Mouse (Mus musculus) limb, embryonic 10.5 days (tissue): ENCODE results near the gene Smim14. TPM values are rescaled to one million over a fixed set of nuclear protein-coding genes. Genes with fewer than 3 reads are reported as not detected.
A peak's percentile ranks its signal among the peaks of the same experiment; 100 is the strongest.

ENCODE experiments used
- DNase-seq: peaks from one replicate; pipeline ENCODE4 v3.0.0-alpha.2; 2017; ENCODE audit warnings: low spot score
- H3K27ac ChIP-seq: fragments of 300-500 bp; sonication (generic); 2 replicates; pipeline ENCODE4 v1.5.1; 2016; ENCODE audit warnings: mild to moderate bottlenecking
- H3K27me3 ChIP-seq: fragments of 300-500 bp; sonication (generic); 2 replicates; pipeline ENCODE4 v1.6.1; 2016; ENCODE audit warnings: low read depth, mild to moderate bottlenecking; ENCODE audit not compliant: poor library complexity, severe bottlenecking
- H3K36me3 ChIP-seq: fragments of 300-500 bp; sonication (generic); 2 replicates; pipeline ENCODE4 v1.6.1; 2016; ENCODE audit warnings: mild to moderate bottlenecking, moderate library complexity
- H3K4me1 ChIP-seq: fragments of 300-500 bp; sonication (generic); 2 replicates; pipeline ENCODE4 v1.6.1; 2016
- H3K4me3 ChIP-seq: fragments of 300-500 bp; sonication (generic); 2 replicates; pipeline ENCODE4 v1.5.1; 2016; ENCODE audit warnings: mild to moderate bottlenecking, moderate library complexity
- H3K9me3 ChIP-seq: fragments of 300-500 bp; sonication (generic); replicated peaks from 2 replicates; pipeline ENCODE4 v1.6.1; 2016; ENCODE audit warnings: mild to moderate bottlenecking
- WGBS: fragments of 180-500 bp; shearing (Covaris S2); methylation state at CpG from one replicate; pipeline ENCODE4 v1.1.7; 2016; 5-methylcytosine and 5-hydroxymethylcytosine counted together
- polyA plus RNA-seq: library from polyadenylated mRNA; unstranded; fragments of >200 nt; fragmentation: Nextera tagmentation; extraction: Ambion mirVana; gene quantifications from 2 replicates; pipeline ENCODE4 v1.2.1, GENCODE M21; 2016

Gene Smim14
- 44.1 and 67.0 TPM in 2 replicates for polyA plus RNA-seq

DNA sequence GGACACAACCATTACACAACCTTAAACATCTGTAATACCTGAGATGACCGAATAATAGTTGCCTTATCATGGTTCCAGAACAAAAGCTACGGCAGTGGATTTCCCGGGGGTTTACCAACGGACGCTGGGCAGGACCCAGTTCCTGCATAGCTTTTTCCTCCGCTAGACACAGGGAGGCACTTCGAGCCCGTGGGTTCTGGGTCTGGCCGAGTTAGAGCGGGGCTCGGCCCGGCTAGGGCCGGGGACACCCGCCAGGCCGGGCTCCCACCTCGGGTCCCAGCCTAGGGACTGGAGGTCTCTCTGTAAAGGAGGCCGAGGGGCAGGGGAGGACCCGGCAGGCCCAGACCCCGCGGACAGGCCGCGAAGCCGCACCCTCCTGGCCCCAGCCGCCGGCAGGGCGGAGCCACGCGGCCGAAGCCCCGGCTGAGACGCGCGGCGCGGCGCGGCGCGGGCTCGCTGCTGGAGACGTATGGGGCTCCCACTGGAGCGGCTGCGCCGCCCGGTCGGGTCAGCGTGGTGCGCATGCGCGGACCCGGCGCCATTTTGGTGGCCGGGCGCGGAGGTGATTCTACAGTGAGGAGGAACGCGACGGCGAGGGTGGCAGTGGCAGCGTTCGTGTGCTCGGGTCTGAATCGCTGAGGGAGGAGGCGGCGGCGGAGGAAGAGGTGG lies at the start of gene Smim14, which contains the start of gene Ube2k:
Gene Smim14 (minus strand): TSS at position 434 of the 669 bp plus-strand sequence.
Gene Ube2k (plus strand): TSS at position 483 of the 669 bp plus-strand sequence.
- Histone ChIP-seq H3K27ac (peak within 1 kb of the TSS; percentile 99), H3K9me3 (no peaks in the 10 kb centered on the region), H3K4me1 (peaks cover 23% of the 10 kb centered on the region), H3K4me3 (peak within 1 kb of the TSS; percentile 94), H3K27me3 (no peaks in the 10 kb centered on the region), H3K36me3 (peaks cover 18% of the 10 kb centered on the region)
- under 1% methylated on average over 66 of the region's 66 CpGs for WGBS
- peak; percentile 97 for DNase-seq

DNA sequence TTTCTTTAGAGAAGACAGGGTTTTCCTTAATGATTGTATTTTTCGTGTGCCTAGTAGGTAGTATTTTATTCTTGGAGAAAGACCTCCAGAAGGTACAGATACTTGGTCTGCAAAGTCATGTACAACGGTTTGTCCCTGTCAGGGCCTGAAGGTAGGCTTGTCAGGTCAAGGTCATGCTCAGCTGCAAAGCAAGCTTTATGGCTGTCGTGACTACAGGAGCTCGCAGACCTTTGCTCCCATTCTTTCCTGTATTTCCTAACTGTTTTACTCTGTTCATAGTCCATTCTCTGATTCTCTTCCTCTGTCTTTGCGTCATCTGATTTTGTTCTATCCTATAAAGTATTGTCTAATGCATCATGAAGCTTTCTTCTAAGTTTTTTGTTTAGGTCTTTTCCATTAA lies 49.3 kb upstream of the Smim14 start:
- peaks cover 83% of the 10 kb centered on the region for H3K36me3 ChIP-seq
- no peak for DNase-seq

GRCm38 (mm10) chr5:65578545-65578944 lies 41.6 kb upstream of the Smim14 start:
- no peaks in the 10 kb centered on the region for H3K27me3 ChIP-seq
- no peak for DNase-seq
- no peaks in the 10 kb centered on the region for H3K4me1 ChIP-seq
- H3K4me3 ChIP-seq: no peak overlapping the region
- no peaks in the 10 kb centered on the region for H3K9me3 ChIP-seq
- WGBS: 78% methylated on average over 3 of the region's 3 CpGs
- H3K27ac ChIP-seq: no peak overlapping the region
- peaks cover 71% of the 10 kb centered on the region for H3K36me3 ChIP-seq

More for the DNA sequence above, 49.3 kb upstream of the Smim14 start:
- Histone ChIP-seq H3K4me1 (no peaks in the 10 kb centered on the region), H3K27me3 (no peaks in the 10 kb centered on the region), H3K9me3 (no peaks in the 10 kb centered on the region), H3K4me3 (no peak overlapping the region), H3K27ac (no peak overlapping the region)
- 93% methylated on average over 5 of the region's 5 CpGs for WGBS

GRCm38 (mm10) chr5:65575896-65576295 lies 38.9 kb upstream of the Smim14 start:
- no peak for DNase-seq
- WGBS: 92% methylated on average over 2 of the region's 2 CpGs
- Histone ChIP-seq H3K4me1 (no peaks in the 10 kb centered on the region), H3K27ac (no peak overlapping the region), H3K4me3 (no peak overlapping the region), H3K9me3 (no peaks in the 10 kb centered on the region), H3K27me3 (no peaks in the 10 kb centered on the region), H3K36me3 (peaks cover 70% of the 10 kb centered on the region)

GRCm38 (mm10) chr5:65574876-65575275 lies 37.9 kb upstream of the Smim14 start:
- Histone ChIP-seq H3K27ac (no peak overlapping the region), H3K4me3 (no peak overlapping the region), H3K36me3 (peaks cover 67% of the 10 kb centered on the region), H3K9me3 (no peaks in the 10 kb centered on the region), H3K27me3 (no peaks in the 10 kb centered on the region), H3K4me1 (no peaks in the 10 kb centered on the region)
- WGBS: 88% methylated on average over 2 of the region's 2 CpGs
- DNase-seq: no peak

GRCm38 (mm10) chr5:65565486-65565885 lies 28.5 kb upstream of the Smim14 start:
- Histone ChIP-seq H3K4me1 (peaks cover 8% of the 10 kb centered on the region), H3K27me3 (no peaks in the 10 kb centered on the region), H3K27ac (no peak overlapping the region), H3K4me3 (no peak overlapping the region), H3K9me3 (no peaks in the 10 kb centered on the region), H3K36me3 (peaks cover 42% of the 10 kb centered on the region)
- no peak for DNase-seq
- 90% methylated on average over 2 of the region's 2 CpGs for WGBS

GRCm38 (mm10) chr5:65561125-65561893 lies 24.3 kb upstream of the Smim14 start:
- 34% methylated on average over 20 of the region's 20 CpGs for WGBS
- H3K9me3 ChIP-seq: no peaks in the 10 kb centered on the region
- H3K36me3 ChIP-seq: peaks cover 19% of the 10 kb centered on the region
- DNase-seq: no peak
- H3K4me3 ChIP-seq: no peak overlapping the region
- H3K4me1 ChIP-seq: peaks cover 8% of the 10 kb centered on the region
- H3K27ac ChIP-seq: no peak overlapping the region
- H3K27me3 ChIP-seq: no peaks in the 10 kb centered on the region

DNA sequence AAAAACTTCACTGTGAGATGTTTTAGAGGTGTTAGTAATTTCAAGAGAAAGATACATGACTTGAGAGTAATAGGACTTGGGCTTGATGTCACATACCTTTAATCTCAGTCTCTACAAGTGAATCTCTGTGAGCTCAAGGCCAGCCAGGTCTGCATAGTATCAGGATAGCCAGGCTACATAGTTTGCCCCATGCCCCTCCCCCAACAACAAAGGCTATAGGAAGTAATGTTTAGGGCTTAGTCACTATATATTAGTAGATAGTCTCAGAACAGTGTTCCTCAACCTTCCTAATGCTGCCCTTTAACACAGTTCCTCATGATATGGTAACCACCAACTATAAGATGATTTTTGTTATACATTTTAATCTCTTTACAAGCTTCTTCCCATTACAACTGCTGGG lies 20.1 kb upstream of the Smim14 start:
- H3K9me3 ChIP-seq: no peaks in the 10 kb centered on the region

DNA sequence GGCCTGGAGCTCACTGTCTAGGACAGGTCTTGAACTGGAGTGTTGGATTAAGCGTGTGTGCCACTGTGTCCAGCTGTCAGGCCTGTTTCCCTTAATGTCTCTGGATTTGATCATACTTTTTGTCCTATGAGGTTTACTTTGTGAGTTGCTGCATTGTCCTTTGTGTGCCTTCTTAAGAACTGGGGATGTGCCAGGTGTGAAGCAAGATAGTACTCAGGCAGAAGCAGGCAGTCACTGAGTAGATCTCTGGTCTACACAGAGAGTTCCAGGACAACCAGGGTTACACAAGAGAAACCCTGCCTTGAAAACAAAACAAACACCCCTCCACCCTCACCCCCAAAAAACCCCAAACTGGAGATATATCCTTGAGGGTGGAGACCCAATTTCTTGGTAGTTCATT lies 12.7 kb upstream of the Smim14 start:
- no peaks in the 10 kb centered on the region for H3K4me1 ChIP-seq
- 92% methylated on average over 1 of the region's 1 CpGs for WGBS
- no peaks in the 10 kb centered on the region for H3K9me3 ChIP-seq
- peak; percentile 11 for DNase-seq
- no peak overlapping the region for H3K4me3 ChIP-seq
- H3K27me3 ChIP-seq: no peaks in the 10 kb centered on the region
- H3K27ac ChIP-seq: no peak overlapping the region
- peaks cover 61% of the 10 kb centered on the region for H3K36me3 ChIP-seq

More for the DNA sequence above, 20.1 kb upstream of the Smim14 start:
- Histone ChIP-seq H3K4me3 (no peak overlapping the region), H3K4me1 (peaks cover 8% of the 10 kb centered on the region), H3K36me3 (peaks cover 50% of the 10 kb centered on the region), H3K27ac (no peak overlapping the region), H3K27me3 (no peaks in the 10 kb centered on the region)
- no peak for DNase-seq

- 94% methylated on average over 2 of the region's 2 CpGs for WGBS
- Histone ChIP-seq H3K9me3 (no peaks in the 10 kb centered on the region), H3K27me3 (no peaks in the 10 kb centered on the region), H3K4me1 (peaks cover 3% of the 10 kb centered on the region; the same call in 1 of the 2 replicates), H3K36me3 (peaks cover 53% of the 10 kb centered on the region), H3K27ac (no peak overlapping the region), H3K4me3 (no peak overlapping the region)
- no peak for DNase-seq
Measured at GRCm38 (mm10) chr5:65544616-65545015, 7.6 kb upstream of the Smim14 start.

DNA sequence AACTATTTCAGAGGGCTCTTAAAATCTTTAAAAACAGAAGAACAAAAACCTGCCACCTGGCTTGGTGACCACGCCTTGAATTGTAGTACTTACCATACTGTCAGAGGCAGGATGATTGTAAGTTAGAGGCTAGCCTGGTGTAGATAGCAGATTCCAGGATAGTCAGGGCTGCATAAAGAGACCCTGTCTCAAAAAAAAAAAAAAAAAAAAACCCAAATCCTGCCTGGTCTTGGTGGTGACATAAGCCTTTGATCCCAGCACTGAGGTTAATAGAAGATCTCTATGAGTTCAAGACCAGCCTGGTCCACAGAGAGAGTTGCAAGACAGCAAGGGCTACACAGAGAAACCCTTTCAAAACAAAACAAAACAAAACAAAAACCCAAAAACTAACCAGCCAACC lies 6.5 kb upstream of the Smim14 start:
- Histone ChIP-seq H3K36me3 (peaks cover 49% of the 10 kb centered on the region), H3K4me1 (peaks cover 12% of the 10 kb centered on the region), H3K4me3 (no peak overlapping the region), H3K9me3 (no peaks in the 10 kb centered on the region), H3K27me3 (no peaks in the 10 kb centered on the region), H3K27ac (no peak overlapping the region)
- 95% methylated on average over 1 of the region's 1 CpGs for WGBS
- no peak for DNase-seq

DNA sequence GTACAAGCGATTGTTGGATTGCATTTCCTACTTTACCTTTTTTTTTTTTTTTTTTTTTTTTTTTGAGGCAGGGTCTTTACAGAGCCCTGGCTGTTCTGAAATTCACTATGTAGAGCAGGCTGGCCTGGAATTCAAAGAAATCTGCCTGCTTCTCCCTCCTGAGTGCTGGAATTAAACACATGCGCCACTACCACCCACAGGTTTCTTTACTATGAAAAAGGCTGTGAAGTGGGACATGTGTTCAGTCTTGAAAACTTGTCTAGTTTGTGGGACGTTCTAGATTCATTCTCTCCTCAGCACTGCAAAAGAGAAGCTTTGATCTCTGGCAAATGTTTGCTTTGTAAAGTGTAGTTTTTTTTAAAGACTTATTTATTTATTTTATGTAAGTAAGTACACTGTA lies 4.9 kb upstream of the Smim14 start:
- no peak for DNase-seq
- peaks cover 41% of the 10 kb centered on the region for H3K36me3 ChIP-seq
- no peak overlapping the region for H3K27ac ChIP-seq
- H3K27me3 ChIP-seq: no peaks in the 10 kb centered on the region
- peaks cover 13% of the 10 kb centered on the region for H3K4me1 ChIP-seq
- no peaks in the 10 kb centered on the region for H3K9me3 ChIP-seq
- H3K4me3 ChIP-seq: no peak overlapping the region
- 92% methylated on average over 3 of the region's 3 CpGs for WGBS

DNA sequence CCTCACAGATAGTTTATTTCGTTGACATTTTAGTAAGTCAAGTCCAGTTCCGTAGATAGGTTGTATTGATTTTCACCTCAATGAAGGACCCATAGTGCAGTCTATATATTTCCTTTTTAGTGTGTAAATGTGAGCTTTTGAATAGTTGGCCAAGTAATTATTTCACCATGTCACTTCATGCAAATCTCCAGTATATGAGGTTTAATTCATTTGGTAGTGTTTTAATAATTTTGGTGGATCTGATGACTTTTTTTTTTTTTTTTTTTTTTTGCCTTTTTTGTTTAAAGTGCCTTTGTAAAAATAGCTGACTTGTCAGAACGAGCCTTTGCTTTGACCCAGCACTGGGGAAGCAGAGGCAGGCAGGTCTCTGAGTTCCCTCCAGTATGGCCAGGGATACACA lies 2.8 kb upstream of the Smim14 start:
- Histone ChIP-seq H3K4me3 (no peak overlapping the region), H3K36me3 (peaks cover 31% of the 10 kb centered on the region), H3K4me1 (peaks cover 23% of the 10 kb centered on the region), H3K9me3 (no peaks in the 10 kb centered on the region), H3K27ac (no peak overlapping the region), H3K27me3 (no peaks in the 10 kb centered on the region)
- no peak for DNase-seq
- 98% methylated on average over 3 of the region's 3 CpGs for WGBS
